Mouse (Mus musculus) myocyte (in vitro differentiated cells): ENCODE results near the gene Plxna2.

Experiments
- E2F4 ChIP-seq: IDR thresholded peaks from one replicate; pipeline ENCODE4 v1.6.1; 2011; ENCODE audit warnings: mild to moderate bottlenecking, control low read depth, moderate library complexity; ENCODE audit not compliant: insufficient read depth
- MAX ChIP-seq: IDR thresholded peaks from one replicate; pipeline ENCODE4 v1.6.1; 2011; ENCODE audit warnings: low read depth, mild to moderate bottlenecking, control low read depth
- MYOG ChIP-seq, 3 experiments: IDR thresholded peaks; one replicate each; pipeline ENCODE4 v1.6.1; 2011; ENCODE audit warnings: control low read depth in 2 of 3, low read depth in 2 of 3, mild to moderate bottlenecking in 2 of 3; ENCODE audit not compliant: insufficient read length in 2 of 3, control insufficient read depth in 1 of 3, insufficient read depth in 1 of 3
- POLR2A ChIP-seq: IDR thresholded peaks from one replicate; pipeline ENCODE4 v1.6.1; 2011; ENCODE audit warnings: low read depth, mild to moderate bottlenecking, control low read depth, moderate library complexity; ENCODE audit not compliant: insufficient read length
- POLR2AphosphoS2 ChIP-seq: IDR thresholded peaks from one replicate; pipeline ENCODE4 v1.6.1; 2011; ENCODE audit warnings: low read depth, control low read depth; ENCODE audit not compliant: insufficient read length
- TCF12 ChIP-seq: IDR thresholded peaks from one replicate; pipeline ENCODE4 v1.6.1; 2011; ENCODE audit warnings: mild to moderate bottlenecking, control low read depth; ENCODE audit not compliant: poor library complexity, insufficient read depth, severe bottlenecking

GRCm38 (mm10) chr1:194683132-194683531 lies 65.1 kb downstream of the Plxna2 start:
- TF ChIP-seq POLR2A (no peak), MAX (no peak), E2F4 (no peak), TCF12 (no peak), MYOG (IDR thresholded peaks at IDR 0.05; ENCODE audit: control insufficient read depth in 1 of 3, insufficient read depth in 1 of 3, insufficient read length in 2 of 3, low read depth in 2 of 3) (no peak), POLR2AphosphoS2 (no peak)
